ENCODE assay signal across 21 mouse cellular contexts in genomic region chr12:33173720-33174141, GRCm38 (mm10). TPM values are rescaled to one million over a fixed set of nuclear protein-coding genes. Genes with fewer than 3 reads are reported as not detected.
A peak's percentile ranks its signal among the peaks of the same experiment; 100 is the strongest.
DNase-seq lines count a peak whose midpoint lies in the region; ATAC-seq and TF ChIP-seq lines count a peak whose summit lies in the region.
"Had no signal": no experiment of that assay in that cellular context is flagged by ENCODE, and none has a peak within 500 bp of the region (broad histone marks: within the 10 kb centered on the region; RNA-seq: fewer than 3 reads in every experiment).

No protein-coding gene starts in this region.

- WGBS in heart, embryonic 13.5 days: 88% methylated on average over 8 of the region's 8 CpGs
- WGBS in heart, embryonic 10.5 days: 87% methylated on average over 8 of the region's 8 CpGs
- 49% methylated on average over 8 of the region's 8 CpGs for WGBS in intestine, postnatal 0 days
- 57% methylated on average over 8 of the region's 8 CpGs for WGBS in stomach, postnatal 0 days

- no peaks in the 10 kb centered on the region for H3K27me3 ChIP-seq in heart, embryonic 13.5 days (replicated peaks)
- H3K27me3 ChIP-seq in heart, embryonic 10.5 days (ENCODE audit: insufficient read depth, poor library complexity, severe bottlenecking): no peaks in the 10 kb centered on the region
- H3K27me3 ChIP-seq in CH12.LX (replicated peaks): no peaks in the 10 kb centered on the region
- no peaks in the 10 kb centered on the region for H3K27me3 ChIP-seq in intestine, postnatal 0 days (replicated peaks; ENCODE audit: control insufficient read depth, insufficient read depth, low read length)
- no peaks in the 10 kb centered on the region for H3K27me3 ChIP-seq in stomach, postnatal 0 days (ENCODE audit: control insufficient read depth, insufficient read depth, low read length)
- H3K27me3 ChIP-seq: heart, embryonic 12.5 days; limb, embryonic 12.5 days; liver, embryonic 15.5 days had no signal

- TF ChIP-seq POLR2A in CH12.LX (IDR thresholded peaks at IDR 0.05; ENCODE audit: low read depth, low read length): peak; percentile 51

- no peak for DNase-seq in heart, embryonic 10.5 days (ENCODE audit: low spot score)
- DNase-seq in CH12.LX (ENCODE audit: extremely low read depth): peak; percentile 77
- DNase-seq in stomach, postnatal 0 days (ENCODE audit: low spot score): peak; percentile 34
- no peak for DNase-seq in retina, postnatal 1 day
- DNase-seq in layer of hippocampus, postnatal 25 days (ENCODE audit: extremely low spot score in 1 of 2, low spot score in 1 of 2): no peak
- DNase-seq: adrenal gland, adult 2 months; cerebellum, adult 11 months; cerebellum, postnatal 36 days; gastrocnemius, postnatal 36 days; heart, postnatal 4 days; kidney, adult 11 months; midbrain, embryonic 14.5 days; thymus, adult 18-20 months had no signal

- no peaks in the 10 kb centered on the region for H3K9me3 ChIP-seq in heart, embryonic 13.5 days
- no peaks in the 10 kb centered on the region for H3K9me3 ChIP-seq in heart, embryonic 10.5 days
- no peaks in the 10 kb centered on the region for H3K9me3 ChIP-seq in CH12.LX (replicated peaks; ENCODE audit: low read length)
- H3K9me3 ChIP-seq in intestine, postnatal 0 days (ENCODE audit: control insufficient read depth): no peaks in the 10 kb centered on the region
- H3K9me3 ChIP-seq in stomach, postnatal 0 days (ENCODE audit: control insufficient read depth, low read length): no peaks in the 10 kb centered on the region
- H3K9me3 ChIP-seq: heart, embryonic 12.5 days; limb, embryonic 12.5 days; liver, embryonic 15.5 days had no signal

- H3K4me3 ChIP-seq in heart, embryonic 13.5 days: no peak overlapping the region
- no peak overlapping the region for H3K4me3 ChIP-seq in heart, embryonic 10.5 days
- peak overlapping the region in 2 of 3 experiments; percentile 19 to 21 for H3K4me3 ChIP-seq in CH12.LX (replicated peaks in 1 of 3; ENCODE audit: low read depth in 2 of 3, low read length in 2 of 3, poor library complexity in 1 of 3)
- H3K4me3 ChIP-seq in intestine, postnatal 0 days (ENCODE audit: low read depth, low read length): no peak overlapping the region
- H3K4me3 ChIP-seq in stomach, postnatal 0 days (ENCODE audit: low read depth, low read length): no peak overlapping the region
- H3K4me3 ChIP-seq: erythroblast, embryonic 14.5 days; heart, embryonic 12.5 days; layer of hippocampus, adult 2 months; limb, embryonic 12.5 days; liver, embryonic 15.5 days had no signal

- TF ChIP-seq CTCF in CH12.LX (conservative IDR thresholded peaks at IDR 0.05 in 1 of 2, IDR thresholded peaks at IDR 0.05 in 1 of 2; ENCODE audit: low read depth in 2 of 2, low read length in 2 of 2): no peak
- TF ChIP-seq CTCF in intestine, postnatal 0 days (IDR thresholded peaks at IDR 0.05; ENCODE audit: low read depth): no peak
- TF ChIP-seq CTCF in stomach, postnatal 0 days (IDR thresholded peaks at IDR 0.05; ENCODE audit: low read depth): no peak

- H3K9ac ChIP-seq in heart, embryonic 13.5 days: 0 out of 2 replicates have a peak overlapping the region, but pooled peaks have one; percentile 13
- H3K9ac ChIP-seq in CH12.LX (ENCODE audit: insufficient read depth, low read depth): peak overlapping the region; percentile 53
- no peak overlapping the region for H3K9ac ChIP-seq in intestine, postnatal 0 days (ENCODE audit: low read depth, low read length)
- H3K9ac ChIP-seq in stomach, postnatal 0 days (ENCODE audit: low read length): no peak overlapping the region
- H3K9ac ChIP-seq: heart, embryonic 12.5 days; limb, embryonic 12.5 days; liver, embryonic 15.5 days had no signal

- H3K79me2 ChIP-seq in CH12.LX (replicated peaks; ENCODE audit: control insufficient read depth, extremely low read depth, insufficient read depth, poor library complexity, severe bottlenecking): peaks cover 58% of the 10 kb centered on the region

- ATAC-seq in heart, embryonic 13.5 days (ENCODE audit: extremely low read depth, insufficient number of reproducible peaks, low FRiP score, low TSS enrichment): no peak
- ATAC-seq in intestine, postnatal 0 days: peak; percentile 72
- ATAC-seq in stomach, postnatal 0 days (ENCODE audit: low FRiP score, low TSS enrichment): peak; percentile 51; the same call in 1 of the 2 replicates

- in situ Hi-C loops in CH12.LX (cut with MboI; ENCODE audit: low pct_ligation_motif_present, low pct_unique_long_range_greater_than_20kb, low sequenced_read_pairs): no loop called here

- peaks cover 33% of the 10 kb centered on the region for H3K4me1 ChIP-seq in heart, embryonic 13.5 days
- peaks cover 33% of the 10 kb centered on the region for H3K4me1 ChIP-seq in heart, embryonic 10.5 days
- H3K4me1 ChIP-seq in CH12.LX (ENCODE audit: control insufficient read depth in 1 of 2, insufficient read depth in 2 of 2): peaks cover 54 to 96% of the 10 kb centered on the region in 2 experiments
- peaks cover 2% of the 10 kb centered on the region; the same call in 1 of the 2 replicates for H3K4me1 ChIP-seq in intestine, postnatal 0 days (replicated peaks; ENCODE audit: control insufficient read depth, insufficient read depth, low read length)
- peaks cover 3% of the 10 kb centered on the region; the same call in 1 of the 2 replicates for H3K4me1 ChIP-seq in stomach, postnatal 0 days (replicated peaks; ENCODE audit: control insufficient read depth, insufficient read depth)

- dilution Hi-C loops in CH12.LX (cut with MboI; ENCODE audit: extremely low pct_ligation_motif_present, extremely low pct_unique_long_range_greater_than_20kb, low sequenced_read_pairs): no loop called here

- TF ChIP-seq EP300 in CH12.LX (IDR thresholded peaks at IDR 0.05; ENCODE audit: low read length): peak; percentile 88
- TF ChIP-seq EP300 in stomach, postnatal 0 days (optimal IDR thresholded peaks at IDR 0.05): no peak

- no peak overlapping the region for H3K4me2 ChIP-seq in heart, embryonic 13.5 days
- peak overlapping the region; percentile 89 for H3K4me2 ChIP-seq in CH12.LX (ENCODE audit: insufficient read depth, low read depth, poor library complexity, severe bottlenecking)
- no peak overlapping the region for H3K4me2 ChIP-seq in intestine, postnatal 0 days (replicated peaks; ENCODE audit: low read depth)
- no peak overlapping the region for H3K4me2 ChIP-seq in stomach, postnatal 0 days (replicated peaks; ENCODE audit: low read depth)
- H3K4me2 ChIP-seq: heart, embryonic 12.5 days; limb, embryonic 12.5 days; liver, embryonic 15.5 days had no signal

- no peaks in the 10 kb centered on the region for H3K36me3 ChIP-seq in heart, embryonic 13.5 days
- no peaks in the 10 kb centered on the region for H3K36me3 ChIP-seq in heart, embryonic 10.5 days
- H3K36me3 ChIP-seq in CH12.LX (replicated peaks in 1 of 2; ENCODE audit: control insufficient read depth in 1 of 2, insufficient read depth in 1 of 2, low read length in 1 of 2): peaks cover 0 to 23% of the 10 kb centered on the region in 2 experiments
- H3K36me3 ChIP-seq in intestine, postnatal 0 days (ENCODE audit: control insufficient read depth, insufficient read depth): no peaks in the 10 kb centered on the region
- H3K36me3 ChIP-seq in stomach, postnatal 0 days (ENCODE audit: control insufficient read depth, insufficient read depth, low read length): no peaks in the 10 kb centered on the region
- H3K36me3 ChIP-seq: heart, embryonic 12.5 days; limb, embryonic 12.5 days; liver, embryonic 15.5 days had no signal

- H3K27ac ChIP-seq in heart, embryonic 13.5 days (replicated peaks): no peak overlapping the region
- no peak overlapping the region for H3K27ac ChIP-seq in heart, embryonic 10.5 days
- peak overlapping the region; percentile 96 for H3K27ac ChIP-seq in CH12.LX (ENCODE audit: insufficient read depth, low read depth)
- no peak overlapping the region for H3K27ac ChIP-seq in intestine, postnatal 0 days (ENCODE audit: low read depth, low read length)
- H3K27ac ChIP-seq in stomach, postnatal 0 days (replicated peaks): no peak overlapping the region
- H3K27ac ChIP-seq: kidney, postnatal 0 days; layer of hippocampus, adult 2 months; limb, embryonic 12.5 days; liver, embryonic 15.5 days had no signal

- no peak; the same call in 1 of the 2 replicates for TF ChIP-seq RAD21 in CH12.LX (IDR thresholded peaks at IDR 0.05; ENCODE audit: low read depth, low read length)

TF ChIP-seq in CH12.LX, 34 proteins besides CTCF, POLR2A, EP300 and RAD21 (continues in another document):
- TF ChIP-seq UBTF (IDR thresholded peaks at IDR 0.05; ENCODE audit: low read depth, low read length): no peak
- peak; percentile 85 for TF ChIP-seq TCF12 (IDR thresholded peaks at IDR 0.05; ENCODE audit: low read depth, low read length)
- TF ChIP-seq ZC3H11A (IDR thresholded peaks at IDR 0.05; ENCODE audit: low read depth, low read length): no peak
- no peak for TF ChIP-seq PAX5 (IDR thresholded peaks at IDR 0.05; ENCODE audit: low read length)
- TF ChIP-seq JUN (IDR thresholded peaks at IDR 0.05; ENCODE audit: insufficient read depth, low read depth, low read length): peak; percentile 86
- no peak for TF ChIP-seq ZKSCAN1 (IDR thresholded peaks at IDR 0.05; ENCODE audit: borderline replicate concordance, low read depth, low read length)
- TF ChIP-seq E2F4 (IDR thresholded peaks at IDR 0.05; ENCODE audit: insufficient replicate concordance, low read depth, low read length): no peak
- no peak for TF ChIP-seq SMC3 (IDR thresholded peaks at IDR 0.05; ENCODE audit: low read depth, low read length)
- TF ChIP-seq USF2 (conservative IDR thresholded peaks at IDR 0.05; ENCODE audit: low read depth, low read length): no peak
- no peak for TF ChIP-seq USF1 (IDR thresholded peaks at IDR 0.05; ENCODE audit: low read depth, low read length)
- TF ChIP-seq ZMIZ1 (IDR thresholded peaks at IDR 0.05; ENCODE audit: low read depth, low read length): no peak; the same call in 1 of the 2 replicates
- no peak; the same call in 1 of the 2 replicates for TF ChIP-seq SIN3A (IDR thresholded peaks at IDR 0.05; ENCODE audit: low read length)
- TF ChIP-seq MAFK (IDR thresholded peaks at IDR 0.05; ENCODE audit: insufficient replicate concordance, low read length): 0 out of 2 replicates have a peak, but pooled peaks have one; percentile 14
- peak; percentile 76 for TF ChIP-seq ETS1 (conservative IDR thresholded peaks at IDR 0.05; ENCODE audit: low read depth, low read length)
- TF ChIP-seq BHLHE40 (IDR thresholded peaks at IDR 0.05; ENCODE audit: low read depth, low read length): peak; percentile 78

RNA-seq across cellular contexts. Expression of gene Atxn7l1, which starts 26.2 kb away (rescaled TPM):
- polyA plus RNA-seq in heart, embryonic 13.5 days (2015; fragmentation: Nextera tagmentation; extraction: Ambion mirVana): 7.7 and 7.9 TPM in 2 replicates
- 11.5 and 13.6 TPM in 2 replicates for polyA plus RNA-seq in heart, embryonic 10.5 days (2016; fragmentation: Nextera tagmentation; extraction: Ambion mirVana)
- total RNA-seq in CH12.LX (2012; rRNA removed): 8.6 and 9.7 TPM in 2 replicates
- total RNA-seq in CH12.LX (2014; rRNA removed): 8.2 and 9.0 TPM in 2 replicates
- polyA plus RNA-seq in CH12.LX (2012; ENCODE audit: insufficient read length, low read depth): 51.3 and 55.7 TPM in 2 replicates
- polyA plus RNA-seq in intestine, postnatal 0 days (2015; fragmentation: Nextera tagmentation; extraction: Ambion mirVana): 8.2 and 9.0 TPM in 2 replicates
- 4.7 and 5.5 TPM in 2 replicates for polyA plus RNA-seq in stomach, postnatal 0 days (2015; fragmentation: Nextera tagmentation; extraction: Ambion mirVana)
- 10 to 100 TPM; 47.3 to 56.3 TPM for total RNA-seq in layer of hippocampus, postnatal 25 days (2021)

Comparison
In these comparisons a context has a peak if more than half of its experiments do, and no peak if none do; other contexts are left out.
1. H3K4me3 ChIP-seq: peak in CH12.LX (2 of 3); none in heart, embryonic 13.5 days (single experiment), heart, embryonic 10.5 days (single experiment), intestine, postnatal 0 days (single experiment) and stomach, postnatal 0 days (single experiment).
2. H3K9ac ChIP-seq: peak in heart, embryonic 13.5 days (single experiment) and CH12.LX (single experiment); none in intestine, postnatal 0 days (single experiment) and stomach, postnatal 0 days (single experiment).
3. DNase-seq: peak in CH12.LX (single experiment) and stomach, postnatal 0 days (single experiment); none in heart, embryonic 10.5 days (single experiment), retina, postnatal 1 day (single experiment) and layer of hippocampus, postnatal 25 days (0 of 2).